Mouse (Mus musculus) retina, postnatal 1 day (tissue): ENCODE data around the gene Mbtd1.

Experiments
- DNase-seq: peaks from one replicate; pipeline ENCODE4 v3.0.0-alpha.2; 2012

Mbtd1 gene

DNA sequence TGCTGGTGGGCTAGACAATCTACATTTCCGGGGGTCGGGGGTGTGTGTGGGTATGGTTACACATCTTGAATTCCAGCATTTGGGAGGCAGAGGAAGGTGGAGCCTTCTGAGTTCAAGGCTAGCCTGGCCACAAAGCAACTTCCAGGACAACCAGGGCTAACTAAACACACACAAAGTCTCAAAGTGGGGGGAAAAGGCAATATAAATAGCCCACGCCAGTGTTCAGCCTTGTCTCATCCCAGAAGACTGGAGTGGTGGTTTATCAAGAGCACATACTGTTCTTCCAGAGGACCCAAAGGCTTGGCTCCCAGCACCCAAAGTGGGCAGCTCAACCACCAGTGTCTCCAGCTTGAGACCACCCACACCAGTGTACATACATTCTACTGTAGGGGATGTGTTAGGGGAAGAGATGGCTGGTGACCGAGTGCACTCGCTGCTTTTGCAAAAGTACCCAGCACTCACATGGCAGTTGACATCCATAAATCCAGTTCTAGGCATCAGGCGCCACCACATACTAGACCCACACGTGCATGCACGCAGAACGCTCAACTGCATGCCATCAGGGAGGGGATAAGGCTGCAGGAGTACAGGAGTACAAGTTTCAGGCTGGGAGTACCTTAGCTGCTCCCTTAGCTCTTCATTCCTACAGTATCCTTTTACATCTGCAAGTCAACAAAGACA, 63.4 kb downstream of the Mbtd1 start:
- DNase-seq: no peak

DNA sequence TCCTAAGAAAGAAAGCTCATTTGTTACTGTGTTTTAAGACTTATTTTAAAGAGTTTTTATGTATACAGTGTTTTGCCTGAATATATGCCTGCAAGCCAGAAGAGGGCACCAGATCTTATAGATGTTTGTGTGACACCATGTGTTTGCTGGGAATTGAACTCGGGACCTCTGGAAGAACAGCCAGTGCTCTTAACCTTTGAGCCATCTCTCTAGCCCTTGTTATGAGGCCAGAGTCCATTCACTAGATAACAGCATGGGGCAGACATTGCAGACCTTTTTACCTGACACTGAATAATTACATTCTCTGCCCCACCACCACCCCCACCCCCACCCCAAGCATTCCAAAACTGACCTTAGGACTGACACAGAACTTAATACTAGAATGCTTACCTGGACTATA, 64.4 kb downstream of the Mbtd1 start:
- DNase-seq: no peak

- no peak for DNase-seq
These were observed 66.7 kb downstream of the Mbtd1 start for GRCm38 (mm10) chr11:93952376-93952775.

DNA sequence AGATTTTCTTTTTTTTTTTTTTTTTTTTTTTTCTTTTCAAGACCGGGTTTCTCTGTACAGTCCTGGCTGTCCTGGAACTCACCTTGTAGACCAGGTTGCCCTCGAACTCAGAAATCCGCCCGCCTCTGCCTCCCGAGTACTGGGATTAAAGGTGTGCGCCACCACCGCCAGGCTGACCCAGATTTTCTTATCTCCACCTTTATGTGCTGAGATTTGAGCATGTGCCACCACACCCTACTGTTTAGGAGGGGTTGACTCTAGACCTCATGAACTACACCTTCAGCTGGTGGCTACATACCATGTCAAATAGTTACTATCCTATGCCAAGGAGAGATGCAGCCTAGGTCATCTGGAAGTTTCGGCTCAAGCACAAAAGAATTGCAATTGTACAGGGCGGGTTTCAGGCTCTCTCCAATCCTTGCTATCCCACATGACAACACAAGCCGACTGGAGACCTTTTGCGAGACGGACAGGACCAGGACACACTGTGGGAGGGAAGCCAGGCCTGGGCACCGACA, 69.1 kb downstream of the Mbtd1 start:
- no peak for DNase-seq

- DNase-seq: peak; percentile 93
These were observed 69.9 kb downstream of the Mbtd1 start for GRCm38 (mm10) chr11:93955256-93956150.

DNA sequence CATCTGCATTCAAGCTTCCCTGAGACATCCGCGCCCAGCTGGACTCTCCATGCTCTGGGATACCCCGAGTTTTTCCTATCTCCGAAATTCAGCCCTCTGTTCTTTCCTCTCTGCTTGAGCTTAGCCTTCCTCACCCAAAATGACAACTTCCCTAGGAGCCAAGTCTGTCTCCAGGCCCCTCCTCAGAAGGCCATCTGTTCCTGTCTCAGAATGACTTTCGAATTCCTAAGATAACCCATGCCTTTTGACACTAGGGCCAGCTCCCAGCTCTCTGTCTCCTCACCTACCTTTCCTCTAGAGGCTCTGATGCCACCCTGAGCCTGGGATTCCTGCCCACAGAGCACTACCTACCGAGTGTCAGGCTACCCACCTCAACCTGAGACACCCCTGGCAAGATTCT, 70.5 kb downstream of the Mbtd1 start, which contains the start of gene Nme2:
Nme2 (minus strand) TSS at position 101 of the 400 bp plus-strand sequence.
- no peak for DNase-seq

DNA sequence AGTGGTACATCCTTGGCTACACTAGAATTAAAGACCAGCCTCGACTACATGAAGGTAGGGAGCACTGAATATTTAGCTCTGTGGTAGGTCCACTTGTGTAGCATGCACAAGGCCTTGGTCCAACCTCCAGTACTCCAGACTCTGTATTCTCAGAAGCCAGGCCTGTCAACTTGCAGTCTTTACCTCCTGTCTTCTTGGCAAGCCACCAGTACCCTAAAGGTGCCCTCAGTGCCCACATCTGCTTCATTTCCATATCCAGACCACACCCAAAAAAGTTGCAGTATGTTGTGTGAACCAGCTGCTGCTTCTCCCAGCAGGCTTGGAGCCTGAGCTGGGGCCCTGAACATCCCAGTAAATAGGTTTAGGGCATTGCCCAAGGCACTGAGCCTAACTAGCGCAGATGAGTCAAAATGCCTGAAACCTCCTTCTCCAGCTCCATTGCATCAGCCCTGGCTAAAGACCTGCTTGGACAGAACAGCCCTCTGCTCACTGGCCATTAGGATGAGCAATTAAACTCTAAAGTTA, 71.4 kb downstream of the Mbtd1 start:
- DNase-seq: no peak

GRCm38 (mm10) chr11:93957746-93958145, 72.1 kb downstream of the Mbtd1 start:
- DNase-seq: no peak

- no peak for DNase-seq
These were observed 75.8 kb downstream of the Mbtd1 start for GRCm38 (mm10) chr11:93961482-93961881.

GRCm38 (mm10) chr11:93963013-93963412, 77.4 kb downstream of the Mbtd1 start:
- no peak for DNase-seq

GRCm38 (mm10) chr11:93965391-93965790, 79.7 kb downstream of the Mbtd1 start:
- no peak for DNase-seq

DNA sequence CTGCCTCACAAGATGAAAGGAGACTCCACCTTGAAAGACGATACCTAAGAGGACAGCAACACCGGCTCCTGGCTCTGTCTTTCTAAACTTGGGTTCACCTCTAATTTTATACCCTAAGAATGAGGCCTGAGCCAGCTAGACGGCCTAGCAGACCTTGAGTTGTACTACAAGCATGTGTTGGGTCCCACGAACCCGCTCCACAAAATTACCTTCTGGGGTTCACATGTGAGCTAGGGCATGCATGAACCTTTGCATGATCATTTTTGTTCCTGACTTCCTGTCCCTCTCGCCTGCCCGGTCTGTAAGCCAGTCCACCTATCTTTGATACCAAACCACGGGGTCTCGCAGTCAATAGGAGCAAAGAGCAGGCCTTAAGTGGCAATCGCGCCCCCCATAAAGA, 81.7 kb downstream of the Mbtd1 start:
- no peak for DNase-seq

DNA sequence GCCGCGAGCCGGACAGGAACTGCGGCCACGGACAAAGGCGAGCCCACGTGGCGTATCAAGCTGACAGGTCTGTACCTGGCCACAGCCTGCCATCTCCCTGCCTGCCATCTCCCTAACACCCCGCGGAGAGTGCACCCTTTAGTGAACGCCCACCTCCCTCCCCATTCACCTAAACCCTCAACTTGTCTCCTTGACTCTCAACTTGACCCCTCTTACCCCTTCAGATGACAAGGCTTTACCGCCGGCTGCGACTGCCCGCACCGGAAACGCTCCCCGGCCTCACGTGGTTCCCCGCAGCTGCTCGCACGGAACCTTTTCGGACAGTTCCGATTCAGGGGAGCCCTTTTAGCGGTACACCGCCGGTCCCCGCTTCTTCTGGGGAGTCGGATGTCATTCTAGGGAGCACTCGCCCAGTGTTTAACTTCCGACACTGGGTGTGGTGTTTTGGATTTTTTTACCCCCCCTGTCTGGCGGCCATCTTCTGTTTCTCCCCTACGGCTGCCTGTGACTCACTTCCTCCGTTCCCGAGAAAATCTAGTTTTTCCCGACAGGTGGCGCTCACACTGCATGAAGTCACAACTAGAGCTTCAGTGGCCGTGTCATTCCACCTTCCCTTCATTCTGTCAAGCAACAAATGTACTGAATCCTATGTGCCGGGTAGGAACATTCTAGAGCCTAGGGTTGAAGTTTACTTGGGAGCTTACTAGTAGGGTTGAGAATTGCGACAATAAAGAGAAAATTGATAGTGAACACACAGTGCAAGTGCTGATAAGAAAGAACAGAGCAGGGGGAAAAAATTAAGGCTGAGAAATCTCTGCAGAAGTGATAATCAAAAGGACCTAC, 82.6 kb downstream of the Mbtd1 start, which contains the start of the genes Gm20390 and Nme1:
Gm20390 (minus strand) TSS at position 289 of the 843 bp plus-strand sequence.
Nme1 (minus strand) TSS at position 517 of the 843 bp plus-strand sequence.
- DNase-seq: peak; percentile 100

GRCm38 (mm10) chr11:93968848-93969128, 83.1 kb downstream of the Mbtd1 start:
- no peak for DNase-seq

GRCm38 (mm10) chr11:93969171-93969570, 83.5 kb downstream of the Mbtd1 start:
- DNase-seq: no peak

DNA sequence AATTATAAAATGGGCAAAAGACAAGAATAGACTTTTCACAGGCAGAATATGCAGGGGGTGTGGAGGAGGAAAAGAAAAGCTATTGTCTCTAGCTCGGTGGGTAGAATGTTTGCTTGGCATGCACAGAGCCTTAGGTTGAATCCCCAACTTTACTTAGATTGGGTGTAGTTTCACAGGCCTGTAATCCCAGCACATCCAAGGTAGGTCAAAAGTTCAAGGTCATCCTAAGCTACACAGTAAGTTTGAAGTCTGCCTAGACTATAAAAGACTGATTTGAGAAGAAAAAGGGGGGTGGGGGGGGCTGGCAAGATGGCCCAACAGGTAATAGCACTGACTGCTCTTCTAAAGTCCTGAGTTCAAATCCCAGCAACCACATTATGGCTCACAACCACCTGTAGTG, 84.1 kb downstream of the Mbtd1 start:
- DNase-seq: no peak

GRCm38 (mm10) chr11:93972951-93973350, 87.3 kb downstream of the Mbtd1 start:
- no peak for DNase-seq

- DNase-seq: peak; percentile 10
These were observed 93.9 kb downstream of the Mbtd1 start for GRCm38 (mm10) chr11:93979502-93980049.

- no peak for DNase-seq
These were observed 99.0 kb downstream of the Mbtd1 start for GRCm38 (mm10) chr11:93984619-93985018.

- DNase-seq: no peak
These were observed 99.6 kb downstream of the Mbtd1 start for GRCm38 (mm10) chr11:93985265-93985664.

DNA sequence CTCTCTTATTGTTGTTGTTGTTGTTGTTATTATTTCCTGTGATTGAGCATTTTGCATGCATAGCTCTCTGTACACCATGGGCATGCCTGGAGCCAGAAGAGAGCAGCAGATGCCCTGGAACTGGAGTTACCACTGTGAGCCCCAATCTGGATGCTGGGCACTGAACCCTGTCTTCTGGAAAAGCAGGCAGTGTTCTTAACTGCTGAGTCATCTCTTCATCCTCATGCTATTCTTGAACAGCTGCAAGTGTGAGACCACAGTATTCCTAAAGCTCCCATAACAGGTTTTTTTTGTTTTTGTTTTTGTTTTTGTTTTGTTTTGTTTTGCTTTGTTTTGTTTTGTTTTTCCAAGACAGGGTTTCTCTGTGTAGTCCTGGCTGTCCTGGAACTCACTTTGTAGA, 100.6 kb downstream of the Mbtd1 start:
- no peak for DNase-seq

GRCm38 (mm10) chr11:93987026-93987425, 101.4 kb downstream of the Mbtd1 start:
- DNase-seq: no peak
